Mouse (Mus musculus) NIH3T3 (cell line): ENCODE measurements at regions not wholly inside any gene's neighbourhood (a gene's known extent, or its start where the extent isn't known, plus 50 kb on each side); places are given as distances from the start of the nearest gene placed in this dataset.

Source experiments
- DNase-seq: peaks from one replicate; pipeline ENCODE4 v3.0.0-alpha.2; 2012; ENCODE audit warnings: low read depth

GRCm38 (mm10) chr14:71432364-71432763 is 832.7 kb upstream of the Fam160b2 start:
- DNase-seq, result no peak
